Mouse (Mus musculus) ES-Bruce4 (cell line): ENCODE data around the gene Slx1b. TPM values are rescaled to one million over a fixed set of nuclear protein-coding genes. Genes with fewer than 3 reads are reported as not detected.

Source experiments
- H3K27ac ChIP-seq: 2 replicates; pipeline ENCODE4 v1.5.1; 2012; ENCODE audit warnings: low read length, inconsistent platforms; ENCODE audit not compliant: insufficient read depth
- H3K27me3 ChIP-seq: 2 replicates; pipeline ENCODE4 v1.6.1; 2012; ENCODE audit warnings: mild to moderate bottlenecking, low read length, inconsistent platforms; ENCODE audit not compliant: control insufficient read depth, poor library complexity, insufficient read depth, severe bottlenecking
- H3K36me3 ChIP-seq: 2 replicates; pipeline ENCODE4 v1.6.1; 2012; ENCODE audit warnings: inconsistent platforms, mild to moderate bottlenecking, low read length, moderate library complexity; ENCODE audit not compliant: control insufficient read depth, poor library complexity, insufficient read depth, severe bottlenecking
- H3K4me1 ChIP-seq: one replicate; pipeline ENCODE4 v1.8.1; 2011; ENCODE audit warnings: low read length; ENCODE audit not compliant: control insufficient read depth, insufficient read depth
- H3K4me3 ChIP-seq: 2 replicates; pipeline ENCODE4 v1.5.1; 2011; ENCODE audit warnings: low read depth, mild to moderate bottlenecking, low read length
- H3K9ac ChIP-seq: 2 replicates; pipeline ENCODE4 v1.6.1; 2012; ENCODE audit warnings: low read depth, mild to moderate bottlenecking, inconsistent platforms; ENCODE audit not compliant: poor library complexity, severe bottlenecking
- H3K9me3 ChIP-seq: replicated peaks from 2 replicates; pipeline ENCODE4 v1.6.1; 2012; ENCODE audit warnings: mild to moderate bottlenecking, low read length, inconsistent platforms; ENCODE audit not compliant: control insufficient read depth, poor library complexity, insufficient read depth, severe bottlenecking
- CTCF ChIP-seq: IDR thresholded peaks from one replicate; pipeline ENCODE4 v1.8.1; 2011; ENCODE audit warnings: low read depth, low read length
- EP300 ChIP-seq: IDR thresholded peaks from 2 replicates; pipeline ENCODE4 v1.6.1; 2011; ENCODE audit warnings: low read depth, low read length; ENCODE audit not compliant: insufficient read depth
- POLR2A ChIP-seq: IDR thresholded peaks from one replicate; pipeline ENCODE4 v1.8.1; 2011; ENCODE audit warnings: low read length; ENCODE audit not compliant: insufficient read depth
- polyA plus RNA-seq: library from polyadenylated mRNA; stranded (reverse); fragments of >200 nt; gene quantifications from 2 replicates; pipeline ENCODE4 v1.2.4, GENCODE M21; 2011; ENCODE audit warnings: low read depth; ENCODE audit not compliant: missing spikeins, insufficient read depth, insufficient read length

The Slx1b gene
- 16.6 and 17.4 TPM in 2 replicates for polyA plus RNA-seq

DNA sequence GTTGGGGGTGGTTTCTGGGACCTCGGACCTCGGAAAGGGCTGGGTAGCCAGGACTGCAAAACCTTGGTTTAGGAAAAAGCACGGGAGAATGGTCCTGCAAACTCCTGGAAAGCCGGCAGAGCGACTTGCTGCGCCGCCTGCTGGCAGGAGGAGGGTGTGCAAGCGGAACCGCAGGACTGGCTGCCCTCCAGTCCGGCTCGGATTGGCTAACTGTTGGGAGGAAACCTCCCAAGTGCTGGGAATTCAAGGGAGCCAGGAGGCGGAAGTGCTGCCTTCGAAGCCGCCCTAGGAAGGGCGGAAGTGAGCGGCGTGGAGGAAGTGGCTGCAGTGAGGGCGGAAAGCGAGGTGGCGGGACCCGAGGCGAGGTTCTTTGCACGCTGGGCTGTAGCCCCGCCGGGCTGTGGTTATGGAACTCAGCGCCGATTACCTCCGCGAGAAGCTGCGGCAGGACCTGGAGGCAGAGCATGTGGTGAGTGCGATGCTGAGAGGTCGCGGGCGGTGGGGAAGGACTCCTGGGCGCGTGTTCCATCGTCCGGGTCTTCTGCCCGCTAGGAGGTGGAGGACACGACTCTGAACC, at the start of gene Slx1b:
TSS of gene Slx1b (minus strand) at position 154 of the 577 bp plus-strand sequence.
- Histone ChIP-seq H3K9ac (peak within 1 kb of the TSS; percentile 81), H3K4me1 (peaks cover 2% of the 10 kb centered on the region), H3K36me3 (peaks cover 12% of the 10 kb centered on the region), H3K27ac (peak within 1 kb of the TSS; percentile 91), H3K4me3 (peak within 1 kb of the TSS; percentile 95), H3K27me3 (no peaks in the 10 kb centered on the region), H3K9me3 (no peaks in the 10 kb centered on the region)
- TF ChIP-seq CTCF (peak; percentile 89), EP300 (no peak), POLR2A (peak; percentile 45)

DNA sequence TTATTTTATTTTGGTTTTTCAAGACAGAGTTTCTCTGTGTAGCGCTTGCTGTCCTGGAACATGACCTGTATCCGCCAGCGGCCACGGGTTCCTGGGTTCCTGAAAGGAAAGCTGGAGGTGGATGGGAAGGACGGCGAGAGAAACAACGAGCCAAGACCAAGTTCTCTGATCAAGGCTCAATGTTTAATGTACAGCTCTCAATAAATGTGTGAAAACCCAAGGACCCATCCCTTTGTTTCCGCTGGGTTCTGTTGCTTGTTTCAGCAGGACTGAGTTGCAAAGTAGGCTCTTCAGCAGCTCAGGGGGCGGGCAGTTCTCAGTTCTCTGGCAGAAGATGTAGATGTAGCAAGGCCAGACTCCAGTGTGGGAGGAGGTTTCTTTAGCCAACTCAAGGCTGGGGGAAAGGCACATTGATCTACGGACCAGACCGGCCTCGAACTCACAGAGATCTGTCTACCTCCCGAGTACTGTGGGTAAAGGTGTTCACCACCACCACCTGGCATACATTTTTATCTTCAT, 46.4 kb upstream of the Slx1b start:
- TF ChIP-seq POLR2A: no peak
- TF ChIP-seq EP300: no peak
- TF ChIP-seq CTCF: no peak
- H3K27ac ChIP-seq: no peak overlapping the region
- no peaks in the 10 kb centered on the region for H3K27me3 ChIP-seq
- H3K9me3 ChIP-seq: no peaks in the 10 kb centered on the region
- no peak overlapping the region for H3K4me3 ChIP-seq
- H3K4me1 ChIP-seq: no peaks in the 10 kb centered on the region
- H3K9ac ChIP-seq: no peak overlapping the region
- no peaks in the 10 kb centered on the region for H3K36me3 ChIP-seq

DNA sequence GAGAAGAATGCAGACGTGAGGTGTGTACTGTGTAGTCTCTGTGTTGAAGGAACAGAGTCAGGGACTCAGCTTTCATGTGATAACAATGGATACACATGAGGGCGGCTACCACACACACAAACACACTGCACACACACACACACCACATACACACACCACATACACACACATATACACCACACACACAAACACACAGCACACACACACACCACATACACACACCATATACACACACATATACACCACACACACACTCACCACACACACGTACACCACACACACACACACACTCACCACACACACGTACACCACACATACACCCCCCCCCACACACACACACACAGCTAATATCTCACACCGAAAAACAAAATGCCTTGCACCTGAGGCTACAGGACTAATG, 45.9 kb upstream of the Slx1b start:
- H3K4me3 ChIP-seq: no peak overlapping the region
- no peak overlapping the region for H3K27ac ChIP-seq
- no peak overlapping the region for H3K9ac ChIP-seq
- H3K9me3 ChIP-seq: no peaks in the 10 kb centered on the region
- H3K4me1 ChIP-seq: no peaks in the 10 kb centered on the region
- no peaks in the 10 kb centered on the region for H3K27me3 ChIP-seq
- H3K36me3 ChIP-seq: no peaks in the 10 kb centered on the region
- no peak for TF ChIP-seq POLR2A
- no peak for TF ChIP-seq EP300
- no peak for TF ChIP-seq CTCF

DNA sequence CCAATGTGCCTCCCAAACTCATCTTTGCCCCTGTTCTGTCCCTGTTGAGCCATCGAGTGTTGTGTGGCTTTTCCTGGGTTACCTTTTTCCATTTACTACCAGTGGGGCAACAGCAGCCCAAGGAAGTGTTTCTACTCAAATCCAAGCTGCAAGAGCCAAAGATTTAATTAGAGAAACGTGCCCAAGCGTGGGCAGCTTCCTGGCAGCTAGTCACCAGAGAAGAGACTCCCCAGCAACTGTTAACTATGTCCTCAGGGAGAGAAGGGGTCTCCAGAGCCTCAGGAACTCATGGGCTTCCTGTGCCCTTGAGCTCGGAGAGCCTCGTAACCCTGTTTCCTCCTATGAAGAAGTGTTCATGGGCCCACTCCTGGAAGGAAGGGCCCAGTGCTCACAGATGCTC, 45.4 kb upstream of the Slx1b start:
- TF ChIP-seq EP300 (no peak), POLR2A (no peak), CTCF (no peak)
- Histone ChIP-seq H3K4me1 (no peaks in the 10 kb centered on the region), H3K4me3 (no peak overlapping the region), H3K36me3 (no peaks in the 10 kb centered on the region), H3K9me3 (no peaks in the 10 kb centered on the region), H3K27ac (no peak overlapping the region), H3K27me3 (no peaks in the 10 kb centered on the region), H3K9ac (no peak overlapping the region)

DNA sequence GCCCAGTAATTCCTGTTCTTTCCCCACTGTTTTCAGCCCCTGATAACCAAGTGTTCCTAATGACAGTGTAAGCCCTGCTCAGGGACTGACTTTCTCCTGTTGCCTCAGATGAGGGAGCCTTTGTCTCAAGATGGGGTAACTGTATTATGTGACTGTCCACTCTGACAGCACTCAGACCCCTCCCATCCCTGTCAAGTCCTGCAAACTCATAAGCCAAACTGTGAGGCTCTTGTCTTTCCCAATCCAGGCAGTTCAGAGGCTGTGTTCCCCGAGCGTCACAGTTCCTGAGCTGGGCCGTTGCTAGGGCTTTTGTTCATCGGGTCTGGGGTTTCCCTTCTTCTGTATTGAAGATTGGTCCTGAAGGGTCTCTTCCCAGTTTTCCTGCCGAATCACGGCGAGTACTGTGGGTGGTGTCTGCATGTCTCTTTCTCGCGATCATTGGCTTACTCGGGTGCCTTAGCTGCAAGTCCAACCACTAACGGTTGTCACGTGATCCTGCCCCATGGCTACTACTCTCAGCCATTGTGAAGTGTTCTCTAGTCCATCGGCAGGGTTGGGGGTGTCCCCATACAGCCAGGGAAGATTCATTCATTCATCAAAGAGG, 44.6 kb upstream of the Slx1b start:
- H3K4me1 ChIP-seq: no peaks in the 10 kb centered on the region
- no peak overlapping the region for H3K27ac ChIP-seq
- H3K4me3 ChIP-seq: no peak overlapping the region
- H3K9ac ChIP-seq: no peak overlapping the region
- TF ChIP-seq CTCF: no peak
- TF ChIP-seq EP300: no peak
- no peak for TF ChIP-seq POLR2A
- no peaks in the 10 kb centered on the region for H3K36me3 ChIP-seq
- H3K27me3 ChIP-seq: no peaks in the 10 kb centered on the region
- no peaks in the 10 kb centered on the region for H3K9me3 ChIP-seq

DNA sequence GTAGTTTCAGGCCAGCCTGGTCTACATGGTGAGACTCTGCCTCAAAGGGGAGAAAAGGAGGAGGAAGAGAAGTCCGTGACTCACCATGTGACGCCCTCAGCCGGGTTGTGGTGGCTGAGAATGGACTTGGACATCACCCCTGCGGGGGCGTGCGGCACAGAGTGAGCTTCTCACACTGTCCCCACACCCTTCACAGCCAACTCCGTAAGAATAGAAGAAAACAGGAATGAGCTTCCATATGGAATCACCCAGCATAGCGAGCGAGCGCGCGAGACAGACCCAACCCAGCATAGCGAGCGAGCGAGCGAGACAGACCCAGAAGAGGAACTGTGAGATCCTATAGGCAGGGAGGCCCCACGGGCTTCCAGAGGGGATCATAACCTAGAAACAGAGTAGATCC, 44.0 kb upstream of the Slx1b start:
- Histone ChIP-seq H3K4me3 (no peak overlapping the region), H3K9me3 (no peaks in the 10 kb centered on the region), H3K36me3 (no peaks in the 10 kb centered on the region), H3K9ac (no peak overlapping the region), H3K4me1 (no peaks in the 10 kb centered on the region), H3K27ac (no peak overlapping the region), H3K27me3 (no peaks in the 10 kb centered on the region)
- TF ChIP-seq CTCF (no peak), POLR2A (no peak)
